Mouse (Mus musculus) megakaryocyte, embryonic 14.5 days (primary cell): ENCODE data around the gene Gm9944.

Source experiments
- FLI1 ChIP-seq: IDR thresholded peaks from 2 replicates; pipeline ENCODE4 v1.6.1; 2012; ENCODE audit warnings: low read length, inconsistent platforms, mixed read lengths
- GATA1 ChIP-seq: IDR thresholded peaks from 3 replicates; pipeline ENCODE4 v1.6.1; 2012; ENCODE audit warnings: mixed read lengths, low read length, inconsistent platforms, borderline replicate concordance

GRCm38 (mm10) chr4:144441095-144441494 is 12.0 kb downstream of the Gm9944 start:
- no peak for TF ChIP-seq FLI1
- no peak for TF ChIP-seq GATA1
